Mouse (Mus musculus) liver, embryonic 14.5 days (tissue): ENCODE results near the gene Stag3. TPM values are rescaled to one million over a fixed set of nuclear protein-coding genes. Genes with fewer than 3 reads are reported as not detected.

Source experiments
- ATAC-seq: fragments of 200-750 bp; cut with Nextera tagmentation; 2 replicates; pipeline ENCODE4 v1.8.0; 2017; ENCODE audit warnings: moderate number of reproducible peaks, mild to moderate bottlenecking, moderate library complexity; ENCODE audit not compliant: insufficient read depth
- DNase-seq, 3 experiments: peaks; one replicate each; pipeline ENCODE4 v3.0.0-alpha.2; 2012 to 2013; ENCODE audit warnings: low read depth in 3 of 3, low spot score in 3 of 3
- H3K27ac ChIP-seq: fragments of 300-500 bp; sonication (generic); 2 replicates; pipeline ENCODE4 v1.5.1; 2014; ENCODE audit warnings: moderate library complexity, mild to moderate bottlenecking, control low read depth, inconsistent platforms
- H3K27me3 ChIP-seq: fragments of 300-500 bp; sonication (generic); 2 replicates; pipeline ENCODE4 v1.6.1; 2014; ENCODE audit warnings: mild to moderate bottlenecking, low read length, moderate library complexity; ENCODE audit not compliant: control insufficient read depth, insufficient read depth
- H3K36me3 ChIP-seq: fragments of 300-500 bp; sonication (generic); replicated peaks from 2 replicates; pipeline ENCODE4 v1.6.1; 2014; ENCODE audit warnings: low read depth; ENCODE audit not compliant: control insufficient read depth, insufficient read depth
- H3K4me1 ChIP-seq, 2 experiments: fragments of 200-500 bp in 1 of 2; fragments of 300-500 bp in 1 of 2; sonication (generic) in 1 of 2; replicated peaks; 2 replicates each; pipeline ENCODE4 v1.6.1; 2012 to 2014; ENCODE audit warnings: antibody characterized with exemption in 1 of 2, inconsistent platforms in 1 of 2, low read length in 1 of 2; ENCODE audit not compliant: control insufficient read depth in 2 of 2, insufficient read depth in 2 of 2
- H3K4me2 ChIP-seq: fragments of 300-500 bp; sonication (generic); 2 replicates; pipeline ENCODE4 v1.6.1; 2014; ENCODE audit warnings: low read depth, mild to moderate bottlenecking, control low read depth, moderate library complexity
- H3K4me3 ChIP-seq, 2 experiments: fragments of 200-500 bp in 1 of 2; fragments of 300-500 bp in 1 of 2; sonication (generic) in 1 of 2; 2 replicates each; pipeline ENCODE4 v1.5.1; 2012 to 2014; ENCODE audit warnings: low read depth in 2 of 2, low read length in 2 of 2, mild to moderate bottlenecking in 2 of 2, control low read depth in 1 of 2, inconsistent platforms in 1 of 2, moderate library complexity in 1 of 2; ENCODE audit not compliant: insufficient read depth in 1 of 2
- H3K9ac ChIP-seq: fragments of 300-500 bp; sonication (generic); replicated peaks from 2 replicates; pipeline ENCODE4 v1.6.1; 2014; ENCODE audit warnings: mild to moderate bottlenecking, control low read depth, moderate library complexity
- H3K9me3 ChIP-seq: fragments of 300-500 bp; sonication (generic); 2 replicates; pipeline ENCODE4 v1.6.1; 2016; ENCODE audit warnings: low read length, mixed read lengths; ENCODE audit not compliant: control insufficient read depth
- CTCF ChIP-seq: IDR thresholded peaks from 2 replicates; pipeline ENCODE4 v1.5.1; 2016; ENCODE audit warnings: antibody characterized with exemption, low read depth, control low read depth
- EP300 ChIP-seq: IDR thresholded peaks from 2 replicates; pipeline ENCODE4 v1.6.1; 2016; ENCODE audit warnings: antibody characterized with exemption, low read depth
- WGBS: fragments of 180-500 bp; shearing (Covaris S2); extraction: QIAGEN DNeasy Blood & Tissue Kit; methylation state at CpG from one replicate; pipeline ENCODE4 v1.1.7; 2014; ENCODE audit not compliant: insufficient replicate concordance; 5-methylcytosine and 5-hydroxymethylcytosine counted together
- polyA plus RNA-seq, 2 experiments: library from polyadenylated mRNA; depleted of rRNA in 1 of 2; stranded (reverse) in 1 of 2; unstranded in 1 of 2; fragments of >200 nt; fragmentation: Nextera tagmentation in 1 of 2; extraction: Ambion mirVana in 1 of 2; gene quantifications; 2 replicates each; pipeline versions ENCODE4 v1.2.1 to v1.2.3; 2012 to 2014

The Stag3 gene
- polyA plus RNA-seq, 2 experiments: 1.8 to 3.1 TPM

DNA sequence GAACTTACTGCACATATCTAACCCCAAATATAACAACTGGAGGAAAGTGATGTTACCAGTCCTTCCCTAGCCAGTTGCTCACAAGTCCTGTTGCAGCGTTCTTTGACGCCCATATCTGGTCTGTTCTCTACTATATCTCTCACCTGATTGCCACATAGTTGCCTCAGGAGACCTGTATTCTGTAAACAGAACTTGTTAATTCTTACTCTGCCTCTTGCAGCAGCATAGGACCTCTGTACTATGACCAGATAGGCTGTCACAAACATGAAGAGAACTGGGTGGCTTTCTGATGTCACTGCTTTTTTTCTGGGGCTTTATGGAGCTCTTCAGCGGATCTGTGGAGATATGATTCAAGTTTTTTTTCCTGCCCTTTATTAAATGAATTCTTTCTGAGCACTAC is 32.8 kb downstream of the Stag3 start:
- ATAC-seq (no peak), DNase-seq (no peak)
- Histone ChIP-seq H3K4me3 (no peak overlapping the region), H3K9me3 (no peaks in the 10 kb centered on the region), H3K27ac (no peak overlapping the region), H3K36me3 (no peaks in the 10 kb centered on the region), H3K4me1 (no peaks in the 10 kb centered on the region), H3K9ac (no peak overlapping the region), H3K27me3 (no peaks in the 10 kb centered on the region), H3K4me2 (no peak overlapping the region)
- TF ChIP-seq CTCF (no peak), EP300 (no peak)
- 58% methylated on average over 3 of the region's 3 CpGs for WGBS

- TF ChIP-seq CTCF: no peak
- no peak for TF ChIP-seq EP300
- H3K36me3 ChIP-seq: no peaks in the 10 kb centered on the region
- no peak for ATAC-seq
- no peak within 1 kb of the TSS for H3K9ac ChIP-seq
- no peak within 1 kb of the TSS for H3K4me2 ChIP-seq
- no peaks in the 10 kb centered on the region for H3K4me1 ChIP-seq
- no peak within 1 kb of the TSS for H3K27ac ChIP-seq
- WGBS: 57% methylated on average over 2 of the region's 2 CpGs
- no peaks in the 10 kb centered on the region for H3K27me3 ChIP-seq
- no peak for DNase-seq
- no peak within 1 kb of the TSS for H3K4me3 ChIP-seq
- H3K9me3 ChIP-seq: no peaks in the 10 kb centered on the region
Observed at GRCm38 (mm10) chr5:138341661-138342060, 61.6 kb downstream of the Stag3 start, which contains the start of gene Pvrig. Pvrig (plus strand) TSS chr5:138341961.

GRCm38 (mm10) chr5:138343216-138343615 is 63.2 kb downstream of the Stag3 start:
- TF ChIP-seq CTCF: no peak
- no peak for TF ChIP-seq EP300
- H3K27ac ChIP-seq: no peak overlapping the region
- ATAC-seq (no peak), DNase-seq (no peak)
- no peak overlapping the region for H3K4me2 ChIP-seq
- no peak overlapping the region for H3K4me3 ChIP-seq
- WGBS: 42% methylated on average over 3 of the region's 3 CpGs
- no peaks in the 10 kb centered on the region for H3K9me3 ChIP-seq
- no peaks in the 10 kb centered on the region for H3K4me1 ChIP-seq
- no peaks in the 10 kb centered on the region for H3K27me3 ChIP-seq
- no peak overlapping the region for H3K9ac ChIP-seq
- H3K36me3 ChIP-seq: no peaks in the 10 kb centered on the region

Other genes starting within 250 kb of the Stag3 start
- gene Smok3c, start 227.0 kb upstream of the Stag3 start, polyA plus RNA-seq (2012; rRNA removed): not detected in 2 replicates
- gene Smok3c, start 227.0 kb upstream of the Stag3 start, polyA plus RNA-seq (2014; fragmentation: Nextera tagmentation; extraction: Ambion mirVana): not detected in 2 replicates
- gene Zkscan1, start 195.2 kb upstream of the Stag3 start, polyA plus RNA-seq (2012; rRNA removed): 1.5 and 2.2 TPM in 2 replicates
- gene Zkscan1, start 195.2 kb upstream of the Stag3 start, polyA plus RNA-seq (2014; fragmentation: Nextera tagmentation; extraction: Ambion mirVana): 4.7 and 4.9 TPM in 2 replicates
- gene Zscan21, start 163.3 kb upstream of the Stag3 start, polyA plus RNA-seq (2012; rRNA removed): 5.3 and 7.7 TPM in 2 replicates
- 13.3 and 13.9 TPM in 2 replicates for gene Zscan21, start 163.3 kb upstream of the Stag3 start, polyA plus RNA-seq (2014; fragmentation: Nextera tagmentation; extraction: Ambion mirVana)
- 0.81 and 1.4 TPM in 2 replicates for gene Zfp113, start 124.5 kb upstream of the Stag3 start, polyA plus RNA-seq (2012; rRNA removed)
- 2.6 and 2.7 TPM in 2 replicates for gene Zfp113, start 124.5 kb upstream of the Stag3 start, polyA plus RNA-seq (2014; fragmentation: Nextera tagmentation; extraction: Ambion mirVana)
- 57.7 and 62.4 TPM in 2 replicates for gene Cops6, start 119.2 kb upstream of the Stag3 start, polyA plus RNA-seq (2012; rRNA removed)
- 123 and 128 TPM in 2 replicates for gene Cops6, start 119.2 kb upstream of the Stag3 start, polyA plus RNA-seq (2014; fragmentation: Nextera tagmentation; extraction: Ambion mirVana)
- 10.3 and 10.8 TPM in 2 replicates for gene Ap4m1, start 108.2 kb upstream of the Stag3 start, polyA plus RNA-seq (2012; rRNA removed)
- 3.9 and 4.6 TPM in 2 replicates for gene Ap4m1, start 108.2 kb upstream of the Stag3 start, polyA plus RNA-seq (2014; fragmentation: Nextera tagmentation; extraction: Ambion mirVana)
- 96.1 and 116 TPM in 2 replicates for gene Mcm7, start 107.8 kb upstream of the Stag3 start, polyA plus RNA-seq (2012; rRNA removed)
- 182 and 200 TPM in 2 replicates for gene Mcm7, start 107.8 kb upstream of the Stag3 start, polyA plus RNA-seq (2014; fragmentation: Nextera tagmentation; extraction: Ambion mirVana)
- gene Taf6, start 92.8 kb upstream of the Stag3 start, polyA plus RNA-seq (2012; rRNA removed): 32.8 and 34.7 TPM in 2 replicates
- gene Taf6, start 92.8 kb upstream of the Stag3 start, polyA plus RNA-seq (2014; fragmentation: Nextera tagmentation; extraction: Ambion mirVana): 33.2 and 37.9 TPM in 2 replicates
- 6.3 and 9.5 TPM in 2 replicates for gene Cnpy4, start 92.8 kb upstream of the Stag3 start, polyA plus RNA-seq (2012; rRNA removed)
- 12.6 and 12.8 TPM in 2 replicates for gene Cnpy4, start 92.8 kb upstream of the Stag3 start, polyA plus RNA-seq (2014; fragmentation: Nextera tagmentation; extraction: Ambion mirVana)
- gene Mblac1, start 85.9 kb upstream of the Stag3 start, polyA plus RNA-seq (2012; rRNA removed): 1.8 and 2.2 TPM in 2 replicates
- 2.2 and 2.9 TPM in 2 replicates for gene Mblac1, start 85.9 kb upstream of the Stag3 start, polyA plus RNA-seq (2014; fragmentation: Nextera tagmentation; extraction: Ambion mirVana)
- gene Nxpe5, start 54.3 kb upstream of the Stag3 start, polyA plus RNA-seq (2012; rRNA removed): 0.09 and 0.10 TPM in 2 replicates
- gene Nxpe5, start 54.3 kb upstream of the Stag3 start, polyA plus RNA-seq (2014; fragmentation: Nextera tagmentation; extraction: Ambion mirVana): 0.09 and 0.23 TPM in 2 replicates
- gene Lamtor4, start 24.8 kb upstream of the Stag3 start, polyA plus RNA-seq (2012; rRNA removed): 26.2 and 36.3 TPM in 2 replicates
- gene Lamtor4, start 24.8 kb upstream of the Stag3 start, polyA plus RNA-seq (2014; fragmentation: Nextera tagmentation; extraction: Ambion mirVana): 35.5 and 35.6 TPM in 2 replicates
- 22.4 and 27.6 TPM in 2 replicates for gene BC037034, start 16.2 kb upstream of the Stag3 start, polyA plus RNA-seq (2012; rRNA removed)
- gene BC037034, start 16.2 kb upstream of the Stag3 start, polyA plus RNA-seq (2014; fragmentation: Nextera tagmentation; extraction: Ambion mirVana): 1.9 and 2.5 TPM in 2 replicates
- gene Gal3st4, start 7.4 kb upstream of the Stag3 start, polyA plus RNA-seq (2012; rRNA removed): 0.01 TPM in 1 of 2 replicates, not detected in the other
- gene Gal3st4, start 7.4 kb upstream of the Stag3 start, polyA plus RNA-seq (2014; fragmentation: Nextera tagmentation; extraction: Ambion mirVana): 0.14 and 0.18 TPM in 2 replicates
- gene Gm43720, start 282 bp upstream of the Stag3 start, polyA plus RNA-seq (2012; rRNA removed): not detected in 2 replicates
- gene Gm43720, start 282 bp upstream of the Stag3 start, polyA plus RNA-seq (2014; fragmentation: Nextera tagmentation; extraction: Ambion mirVana): 0.01 and 0.04 TPM in 2 replicates
- gene Gpc2, start 235 bp upstream of the Stag3 start, polyA plus RNA-seq (2012; rRNA removed): 1.7 and 2.5 TPM in 2 replicates
- gene Gpc2, start 235 bp upstream of the Stag3 start, polyA plus RNA-seq (2014; fragmentation: Nextera tagmentation; extraction: Ambion mirVana): not detected in 2 replicates
- 0.33 and 0.49 TPM in 2 replicates for gene Pvrig, start 61.7 kb downstream of the Stag3 start, polyA plus RNA-seq (2012; rRNA removed)
- 0.34 and 0.36 TPM in 2 replicates for gene Pvrig, start 61.7 kb downstream of the Stag3 start, polyA plus RNA-seq (2014; fragmentation: Nextera tagmentation; extraction: Ambion mirVana)
- gene Zfp157, start 161.2 kb downstream of the Stag3 start, polyA plus RNA-seq (2012; rRNA removed): 1.3 and 1.9 TPM in 2 replicates
- 2.5 and 4.6 TPM in 2 replicates for gene Zfp157, start 161.2 kb downstream of the Stag3 start, polyA plus RNA-seq (2014; fragmentation: Nextera tagmentation; extraction: Ambion mirVana)